Mouse (Mus musculus) adrenal gland, postnatal 4 days (tissue): ENCODE results near the gene Abcb1a. TPM values are rescaled to one million over a fixed set of nuclear protein-coding genes. Genes with fewer than 3 reads are reported as not detected.

Source experiments
- DNase-seq, 2 experiments: peaks; one replicate each; pipeline ENCODE4 v3.0.0; 2021 to 2022; ENCODE audit warnings: low spot score in 2 of 2, mixed read lengths in 2 of 2
- long read RNA-seq, 2 experiments: library from polyadenylated mRNA; stranded (forward); transcript quantifications; one replicate each; pipeline ENCODE4 v2.0.0; 2021
- total RNA-seq, 2 experiments: library from RNA; stranded (reverse); gene quantifications; 2 replicates each; pipeline ENCODE4 v1.2.3; 2021

Gene Abcb1a
- 10 to 100 TPM; 11.5 to 11.9 TPM for total RNA-seq
- long read RNA-seq, experiment 1, full-length matches to known transcripts, result 1 of 5 reads
- long read RNA-seq, experiment 1, partial matches to known transcripts, result 3 of 5 reads
- long read RNA-seq, experiment 1, other reads (novel, unspliced or antisense), result 1 of 5 reads
- long read RNA-seq, experiment 2, full-length matches to known transcripts, result 3 of 10 reads
- long read RNA-seq, experiment 2, partial matches to known transcripts, result 6 of 10 reads
- long read RNA-seq, experiment 2, other reads (novel, unspliced or antisense), result 1 of 10 reads

GRCm38 (mm10) chr5:8659911-8660737 is at the start of gene Abcb1a:
Abcb1a (plus strand) TSS chr5:8660077.
- peak; percentile 12 for DNase-seq

GRCm38 (mm10) chr5:8622071-8622595 is 37.7 kb upstream of the Abcb1a start:
- peak; percentile 18 to 29 for DNase-seq

DNA sequence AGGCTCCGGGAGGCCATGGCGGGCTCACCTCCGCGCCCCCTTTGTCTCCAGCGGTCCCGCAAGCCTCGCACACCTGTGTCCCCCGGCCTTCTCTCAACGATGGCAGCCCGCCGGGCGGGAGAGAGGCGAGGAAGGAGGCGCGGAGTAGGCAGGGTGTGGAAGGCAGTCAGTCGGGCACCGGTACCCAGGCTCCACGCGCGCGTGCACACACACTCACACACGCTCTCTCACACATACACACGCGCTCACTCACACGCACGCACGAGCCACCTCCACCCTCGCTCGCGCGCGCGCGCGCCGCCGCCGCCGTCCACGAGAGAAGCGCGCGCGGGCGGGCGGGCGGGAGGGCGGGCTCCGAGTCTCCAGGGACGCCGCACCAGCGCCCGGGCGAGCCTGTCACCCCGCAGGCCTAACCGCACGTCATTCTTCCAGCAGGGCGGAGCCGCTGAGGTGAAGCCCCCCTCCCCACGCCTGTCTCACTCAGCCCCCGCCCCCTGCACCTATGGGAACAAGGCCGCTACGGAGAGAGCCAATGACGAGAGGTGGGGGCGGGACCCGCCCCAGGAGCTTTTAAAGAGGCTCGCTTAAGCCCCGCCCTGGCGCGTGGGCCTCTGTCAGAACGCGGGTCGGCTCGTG is 37.2 kb upstream of the Abcb1a start, which contains the start of gene Rundc3b:
Rundc3b (minus strand) TSS at position 357 of the 636 bp plus-strand sequence.
- DNase-seq, result peak; percentile 69 to 77

DNA sequence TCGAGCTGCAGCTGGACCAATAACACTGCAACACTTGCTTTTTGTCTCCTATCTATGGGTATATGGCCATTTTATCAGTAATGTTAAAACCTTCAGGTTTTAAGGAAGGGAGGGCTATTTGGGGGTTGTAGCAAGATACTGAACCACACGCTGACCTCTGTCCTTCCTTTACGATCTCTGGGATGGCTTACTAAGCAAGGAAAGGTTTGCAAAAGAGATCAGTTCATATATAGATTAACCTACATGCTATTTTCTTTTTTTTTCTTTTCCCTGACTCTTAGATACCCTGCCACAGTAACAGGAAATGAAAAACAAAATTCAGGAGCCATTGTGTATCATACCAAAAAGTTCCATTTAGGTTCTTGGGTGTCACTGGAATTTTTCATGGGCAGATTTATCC is 27.0 kb upstream of the Abcb1a start:
- DNase-seq, result no peak

DNA sequence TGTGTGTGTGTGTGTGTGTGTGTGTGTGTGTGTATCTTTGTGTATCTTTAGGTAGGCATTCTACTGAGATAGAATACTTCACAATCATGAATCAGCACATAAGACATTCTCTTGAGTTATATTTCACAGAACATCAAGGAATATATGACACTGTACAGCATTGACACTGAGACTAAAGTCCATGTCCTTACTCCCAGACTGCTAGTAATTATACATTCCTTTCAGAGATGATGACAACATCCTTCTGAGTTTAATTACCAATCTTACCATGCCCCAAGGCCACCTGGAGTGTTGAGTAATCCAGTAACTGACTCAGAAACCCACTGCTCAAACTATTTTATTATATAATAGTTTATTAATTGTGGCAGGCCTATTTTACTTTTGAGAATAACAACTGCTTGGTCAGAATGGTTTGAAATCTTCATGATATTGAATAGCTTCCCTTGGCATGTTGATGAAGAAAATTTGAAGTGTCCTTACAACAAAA is 25.3 kb upstream of the Abcb1a start:
- no peak for DNase-seq

GRCm38 (mm10) chr5:8648300-8648699 is 11.6 kb upstream of the Abcb1a start:
- no peak for DNase-seq

DNA sequence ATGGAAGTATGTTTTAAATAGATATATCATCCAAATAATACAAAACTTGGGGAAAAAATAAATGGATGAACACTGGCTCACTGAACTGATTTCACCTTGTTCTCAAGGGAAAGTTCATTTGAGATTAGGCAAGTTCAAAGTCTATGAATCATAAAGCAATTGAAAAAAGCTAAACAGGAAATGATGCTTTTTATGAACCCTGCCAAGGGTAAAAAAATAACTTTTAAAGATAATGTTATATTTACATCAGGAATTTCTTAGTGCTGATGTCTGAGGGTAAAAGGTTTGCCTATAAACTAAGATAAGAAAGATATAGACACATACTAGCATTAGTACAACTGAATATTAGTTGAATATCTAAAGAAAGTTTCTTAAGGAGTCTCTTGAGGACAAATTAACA is 11.1 kb upstream of the Abcb1a start:
- no peak for DNase-seq

GRCm38 (mm10) chr5:8652085-8652484 is 7.8 kb upstream of the Abcb1a start:
- DNase-seq, result no peak

DNA sequence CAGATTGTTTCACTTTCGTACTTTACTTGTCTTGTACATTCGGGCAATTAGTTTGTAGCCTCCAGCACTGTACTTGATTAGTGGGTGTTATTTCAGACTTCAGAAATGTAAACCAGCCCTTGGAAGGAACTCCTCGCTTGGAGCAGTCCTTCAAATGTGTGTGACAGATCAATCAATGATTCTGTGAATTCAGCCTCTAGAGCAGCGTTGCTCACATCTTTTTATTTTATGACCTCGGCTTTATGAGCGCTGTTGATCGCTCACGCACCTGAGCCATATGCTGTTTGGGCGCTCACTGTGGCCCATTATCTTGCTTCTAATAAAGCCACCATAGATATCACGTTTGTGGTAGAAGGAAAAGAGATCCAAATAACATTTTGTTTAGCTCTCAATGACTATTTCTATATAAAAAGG is 868 bp downstream of the Abcb1a start:
- no peak for DNase-seq

DNA sequence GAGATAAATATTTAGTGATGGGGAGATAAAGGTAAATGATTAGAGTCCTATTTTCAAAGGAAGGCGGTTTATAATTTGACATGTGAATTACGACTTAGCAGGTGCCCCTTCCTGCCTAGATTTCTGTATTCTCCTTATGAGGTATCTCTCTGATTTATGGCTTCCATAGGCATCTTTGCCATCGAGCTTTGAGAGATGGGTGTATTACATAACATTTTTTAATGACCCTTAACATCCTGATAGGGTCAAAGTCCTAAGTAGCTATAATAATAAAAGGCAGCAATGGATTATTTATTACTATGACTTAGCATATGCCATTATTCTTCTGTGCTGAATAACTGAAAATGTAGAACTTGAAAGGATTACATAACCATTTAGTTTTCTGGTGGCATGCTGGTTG is 4.8 kb downstream of the Abcb1a start:
- no peak for DNase-seq

DNA sequence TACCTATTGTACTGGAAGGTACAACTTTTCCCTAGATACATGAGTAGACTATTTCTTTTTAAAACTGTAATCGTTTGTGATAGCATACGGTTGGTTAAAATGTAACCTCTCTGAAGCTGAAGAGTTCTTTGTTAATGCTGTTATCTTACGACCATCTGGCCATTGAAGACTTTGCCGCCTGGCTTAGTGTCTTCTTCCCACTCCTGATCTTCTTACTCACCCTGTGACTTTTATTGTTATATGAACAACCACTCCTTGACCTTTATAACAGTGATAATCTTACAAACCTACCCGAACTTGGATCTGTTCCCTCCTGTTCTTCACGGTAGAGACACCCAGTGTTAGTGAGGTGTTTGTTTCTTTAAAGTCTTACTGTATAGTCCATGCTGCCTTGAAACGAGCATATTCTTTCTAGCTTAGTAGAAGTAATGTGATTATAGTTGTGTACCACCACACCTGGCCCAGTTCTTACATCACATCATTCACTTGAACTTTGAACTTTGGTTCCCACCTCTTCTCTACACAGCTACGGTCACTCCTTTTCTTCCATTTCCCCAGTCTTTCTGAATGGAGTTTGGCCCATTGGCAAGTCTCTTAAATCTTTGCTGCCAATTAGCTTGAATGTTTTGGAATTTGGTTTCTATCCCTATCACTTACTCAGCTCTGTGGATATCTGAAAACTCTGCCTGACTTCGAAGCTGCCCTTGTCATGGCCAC is 8.0 kb downstream of the Abcb1a start:
- DNase-seq, result no peak

DNA sequence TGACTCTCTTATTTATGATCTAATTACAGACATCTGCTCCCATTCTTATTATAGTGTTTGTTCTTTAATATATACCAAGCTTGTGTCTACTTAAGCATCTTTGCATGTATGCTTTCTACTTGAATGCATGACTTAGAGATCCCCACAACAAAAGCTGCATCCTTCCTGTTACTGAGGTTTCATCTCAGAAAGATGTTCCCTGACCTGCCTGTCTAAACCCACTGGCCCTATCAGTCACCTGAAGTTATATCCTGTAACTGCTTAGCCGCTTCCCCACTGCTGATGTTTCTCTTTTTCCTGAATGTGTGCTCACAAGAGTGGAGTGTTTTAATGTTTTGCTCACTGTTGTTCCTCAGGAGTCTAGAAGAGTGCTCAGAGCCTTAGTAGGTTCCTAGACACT is 9.7 kb downstream of the Abcb1a start:
- no peak for DNase-seq

GRCm38 (mm10) chr5:8675262-8675951 is 15.5 kb downstream of the Abcb1a start:
- no peak for DNase-seq

DNA sequence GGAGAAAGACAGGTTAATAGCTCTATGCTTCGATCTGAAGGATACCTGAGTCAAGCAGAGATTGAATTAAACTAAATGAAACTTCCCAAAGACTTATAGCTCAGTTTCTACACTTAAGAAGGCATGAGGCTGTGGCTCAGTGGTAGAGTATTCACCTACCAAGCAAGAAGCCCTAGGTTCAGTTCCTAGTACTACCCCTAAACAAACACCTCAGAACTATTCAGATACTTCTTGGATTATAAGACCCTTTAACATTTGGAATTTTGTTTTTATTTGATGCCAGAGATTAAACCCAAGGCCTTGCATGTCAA is 16.0 kb downstream of the Abcb1a start:
- no peak for DNase-seq

DNA sequence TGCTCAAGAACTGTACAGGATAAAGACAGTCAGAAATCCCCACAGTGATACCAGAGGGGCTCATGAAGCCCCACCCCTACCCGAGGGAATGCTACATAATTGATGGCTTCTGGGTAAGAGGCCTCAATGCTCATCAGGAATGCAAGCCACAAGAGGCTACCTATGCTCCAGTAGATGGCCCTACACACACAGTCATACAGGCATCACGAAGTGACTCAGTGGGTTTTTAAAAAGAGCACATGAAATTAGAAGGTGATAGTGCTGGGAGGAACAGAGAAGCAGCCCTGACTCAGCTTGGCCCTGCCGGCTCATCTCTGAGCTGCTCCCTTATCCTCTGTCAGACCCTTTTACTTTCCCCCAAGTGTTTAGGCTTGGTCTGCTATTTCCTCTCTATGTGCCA is 21.3 kb downstream of the Abcb1a start:
- no peak for DNase-seq

DNA sequence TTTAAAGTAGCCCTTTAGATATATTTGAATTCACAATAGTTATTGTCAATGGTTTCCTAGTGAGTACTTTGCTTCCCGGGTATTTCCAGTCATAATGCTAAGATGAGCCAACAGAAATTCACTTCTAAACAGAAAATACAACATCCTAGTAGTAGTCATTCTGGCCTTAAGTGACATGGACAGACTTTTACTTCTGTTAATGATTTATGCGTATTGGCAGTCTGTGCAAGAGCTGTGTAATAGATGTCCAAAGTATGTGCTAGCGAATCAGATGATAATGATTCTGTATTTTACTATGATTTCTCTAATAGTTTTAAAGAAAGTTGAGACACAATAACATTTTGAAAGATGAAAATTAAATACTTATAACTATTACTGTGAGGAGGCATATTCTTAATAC is 23.8 kb downstream of the Abcb1a start:
- DNase-seq, result no peak

- no peak for DNase-seq
These were observed 26.2 kb downstream of the Abcb1a start for GRCm38 (mm10) chr5:8686071-8686470.

- DNase-seq, result no peak
These were observed 27.7 kb downstream of the Abcb1a start for GRCm38 (mm10) chr5:8687550-8687949.

- no peak for DNase-seq
These were observed 56.2 kb downstream of the Abcb1a start for GRCm38 (mm10) chr5:8716061-8716460.

DNA sequence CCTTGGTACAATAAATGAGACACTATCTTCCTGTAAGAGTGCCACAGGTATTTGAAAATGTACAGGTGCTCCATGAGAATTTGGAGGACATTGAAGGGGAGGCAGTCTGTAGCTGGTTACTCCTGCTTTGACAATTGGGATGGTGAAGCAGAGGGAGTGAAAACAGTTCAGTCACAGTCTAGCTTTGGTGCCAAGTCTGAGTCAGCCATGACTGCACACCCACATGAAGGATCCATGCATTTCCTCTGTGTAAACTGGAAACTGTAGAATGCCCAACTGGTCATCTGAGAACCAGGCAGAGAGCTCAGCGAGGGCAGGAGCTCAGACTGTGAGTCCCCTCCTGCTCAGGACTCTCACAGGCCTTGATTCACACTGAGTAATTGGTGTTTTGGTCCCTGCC is 59.7 kb downstream of the Abcb1a start:
- no peak for DNase-seq

DNA sequence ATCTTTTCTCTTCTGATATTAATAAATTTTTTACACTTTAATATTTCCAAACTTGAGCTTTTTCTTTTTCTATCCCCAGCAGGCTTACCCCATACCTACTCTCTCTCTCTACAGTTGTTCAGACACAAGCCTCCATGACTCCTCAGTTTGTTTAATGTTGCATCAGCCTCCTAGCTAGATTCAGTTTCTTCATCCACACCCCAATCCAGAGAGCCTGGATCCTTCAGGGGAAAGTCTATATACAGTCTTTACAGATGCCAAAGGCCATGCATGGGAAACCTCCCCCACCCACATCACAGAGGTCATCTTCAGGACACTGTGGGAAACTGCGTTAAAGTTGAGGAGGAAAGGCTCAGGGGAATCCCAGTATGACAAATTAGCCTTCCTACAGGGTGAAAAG is 62.3 kb downstream of the Abcb1a start:
- no peak for DNase-seq
